Mouse (Mus musculus): ENCODE measurements around the gene Ctdsp1.
A peak's percentile ranks its signal among the peaks of the same experiment; 100 is the strongest.

Gene Ctdsp1

GRCm38 (mm10) chr1:74390924-74391748, at the start of gene Ctdsp1:
Gene Ctdsp1, plus strand, starts transcription at chr1:74391509.
- DNase-seq (ENCODE audit: low read depth in 1 of 2, low spot score in 2 of 2), result peak; percentile 90 to 93

GRCm38 (mm10) chr1:74341898-74342297, 49.4 kb upstream of the Ctdsp1 start:
- DNase-seq (ENCODE audit: low read depth in 1 of 2, low spot score in 2 of 2), result no peak

DNA sequence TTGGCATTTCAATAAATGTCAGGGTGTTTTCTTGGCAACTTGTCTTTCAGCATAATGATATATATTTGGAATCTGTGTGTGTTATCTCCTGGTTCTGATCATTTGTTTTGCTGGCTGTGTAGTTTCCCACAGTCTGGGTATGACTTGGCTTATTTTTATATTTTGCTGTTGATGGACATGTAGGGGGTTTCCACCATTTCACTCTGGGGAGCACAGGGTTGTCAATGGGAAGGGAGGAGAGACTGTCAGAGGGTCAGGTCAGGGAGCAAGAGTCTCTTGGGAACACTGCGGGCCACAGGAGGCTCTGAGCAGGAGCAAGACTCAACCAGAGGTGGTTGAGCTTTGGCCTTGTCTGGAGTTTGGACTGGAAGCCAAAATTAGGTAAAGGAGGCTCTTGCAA, 49.0 kb upstream of the Ctdsp1 start:
- DNase-seq (ENCODE audit: low read depth in 1 of 2, low spot score in 2 of 2), result no peak

DNA sequence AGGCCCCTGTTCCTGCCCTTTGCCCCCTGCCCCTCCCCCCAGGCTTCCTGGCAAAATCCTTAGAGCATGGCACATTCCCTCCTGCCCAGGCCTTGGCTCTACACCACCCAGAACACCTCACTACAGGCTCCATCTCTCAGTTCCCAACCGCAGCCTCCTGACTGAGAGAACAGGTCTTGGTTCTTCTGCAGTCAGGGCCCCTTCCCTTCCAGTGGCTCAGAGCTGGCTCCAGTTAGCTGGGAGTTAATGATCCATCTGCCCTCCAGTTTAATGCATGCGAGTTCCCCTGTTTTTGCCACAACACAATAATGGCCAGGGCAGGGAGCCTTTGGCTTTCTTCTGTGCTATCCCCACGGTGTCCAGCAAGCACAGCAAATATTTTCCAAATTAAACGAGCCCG, 48.1 kb upstream of the Ctdsp1 start:
- no peak for DNase-seq (ENCODE audit: low read depth in 1 of 2, low spot score in 2 of 2)

- DNase-seq (ENCODE audit: low read depth in 1 of 2, low spot score in 2 of 2), result no peak
Observed at GRCm38 (mm10) chr1:74344163-74344916, 47.0 kb upstream of the Ctdsp1 start.

GRCm38 (mm10) chr1:74351185-74351769, 40.0 kb upstream of the Ctdsp1 start:
- no peak for DNase-seq (ENCODE audit: low read depth in 1 of 2, low spot score in 2 of 2)

- DNase-seq (ENCODE audit: low read depth in 1 of 2, low spot score in 2 of 2), result no peak
Observed at GRCm38 (mm10) chr1:74352532-74353096, 38.7 kb upstream of the Ctdsp1 start.

GRCm38 (mm10) chr1:74353453-74354229, 37.7 kb upstream of the Ctdsp1 start:
- DNase-seq (ENCODE audit: low read depth in 1 of 2, low spot score in 2 of 2), result no peak

- DNase-seq (ENCODE audit: low read depth in 1 of 2, low spot score in 2 of 2), result no peak
Observed at GRCm38 (mm10) chr1:74357531-74357930, 33.8 kb upstream of the Ctdsp1 start.

GRCm38 (mm10) chr1:74359952-74360517, 31.3 kb upstream of the Ctdsp1 start:
- DNase-seq (ENCODE audit: low read depth in 1 of 2, low spot score in 2 of 2), result no peak

DNA sequence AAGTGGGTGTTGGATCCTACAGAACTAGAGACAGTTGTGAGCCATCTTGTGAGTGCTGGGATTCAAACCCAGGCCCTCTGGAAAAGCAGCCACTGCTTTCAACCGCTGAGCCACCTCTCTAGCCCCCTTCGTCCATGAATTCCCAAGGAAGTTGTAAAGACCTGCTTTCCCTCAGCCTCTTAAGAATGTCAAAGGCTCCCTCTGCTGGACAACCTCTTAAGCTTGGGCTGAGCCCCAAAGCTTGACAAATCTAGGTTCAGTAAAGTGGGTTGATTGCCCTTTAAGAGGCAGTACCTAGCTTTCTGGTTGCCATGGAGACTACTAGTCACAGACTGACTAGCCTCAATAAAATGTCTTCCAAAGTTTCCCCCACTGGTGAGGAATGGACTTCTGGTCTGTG, 29.5 kb upstream of the Ctdsp1 start, which contains the start of gene Catip:
Catip (plus strand) TSS at position 297 of the 400 bp plus-strand sequence.
- DNase-seq (ENCODE audit: low read depth in 1 of 2, low spot score in 2 of 2), result no peak

GRCm38 (mm10) chr1:74362325-74363229, 28.7 kb upstream of the Ctdsp1 start:
- DNase-seq (ENCODE audit: low read depth in 1 of 2, low spot score in 2 of 2), result no peak

DNA sequence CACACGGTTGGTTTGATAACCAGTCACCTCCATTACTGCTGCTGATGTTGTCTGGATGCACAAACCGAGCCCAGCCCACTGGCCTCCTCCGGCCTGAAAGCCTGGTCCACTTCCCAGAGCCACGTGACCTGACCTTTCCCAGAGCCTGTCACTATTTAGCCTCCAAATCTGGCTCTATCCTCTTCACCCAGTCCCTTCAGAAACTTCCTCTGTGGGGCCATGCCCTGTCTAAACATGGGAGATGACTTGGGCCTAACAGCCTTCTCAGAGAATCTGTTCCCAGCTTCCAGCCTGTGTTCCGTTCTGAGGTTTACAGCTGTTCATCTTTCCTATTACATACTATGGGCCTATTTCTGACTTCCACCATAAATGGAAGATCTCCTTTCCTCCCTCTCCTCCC, 27.9 kb upstream of the Ctdsp1 start:
- DNase-seq (ENCODE audit: low read depth in 1 of 2, low spot score in 2 of 2), result no peak

GRCm38 (mm10) chr1:74364270-74364669, 27.0 kb upstream of the Ctdsp1 start:
- DNase-seq (ENCODE audit: low read depth in 1 of 2, low spot score in 2 of 2), result no peak

DNA sequence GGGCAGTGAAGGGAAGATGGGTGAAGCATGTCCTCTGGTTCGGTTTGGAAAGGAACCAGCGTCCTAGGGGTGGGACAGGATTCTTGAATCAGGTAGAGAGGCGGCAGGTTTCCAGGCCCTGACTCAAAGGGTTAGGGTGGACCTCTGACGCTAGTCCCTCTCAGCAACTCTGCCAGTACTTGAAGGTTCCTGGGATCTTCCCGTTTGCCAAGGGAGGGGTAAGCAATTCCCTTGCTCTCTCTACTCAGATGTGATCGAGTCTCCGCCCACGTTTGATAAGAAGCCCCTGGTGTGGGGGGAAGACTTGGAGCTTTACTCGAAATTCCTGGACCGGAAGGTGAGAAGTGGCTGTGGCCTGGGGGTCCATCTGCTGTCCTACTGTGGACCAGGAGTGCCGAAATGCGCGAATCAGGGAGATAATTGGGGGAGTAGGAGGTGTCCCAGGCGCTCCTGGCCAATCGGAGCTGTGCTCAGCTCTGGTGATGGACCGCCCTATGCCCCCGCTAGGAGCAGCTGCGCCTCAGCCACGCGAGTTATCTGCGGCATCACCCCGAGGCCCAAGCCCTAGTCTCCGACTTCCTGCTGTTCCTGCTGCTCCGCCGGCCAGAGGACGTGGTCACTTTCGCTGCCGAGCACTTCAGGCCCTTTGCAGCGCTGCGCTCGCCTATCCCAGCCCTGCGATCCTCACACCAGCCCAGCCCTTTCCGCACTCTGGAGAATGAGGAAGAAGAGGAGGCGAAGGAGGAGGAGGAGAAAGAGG, 23.2 kb upstream of the Ctdsp1 start:
- DNase-seq (ENCODE audit: low read depth in 1 of 2, low spot score in 2 of 2), result peak in 1 of 2 experiments; percentile 37

- no peak for DNase-seq (ENCODE audit: low read depth in 1 of 2, low spot score in 2 of 2)
Observed at GRCm38 (mm10) chr1:74370040-74370439, 21.3 kb upstream of the Ctdsp1 start.

DNA sequence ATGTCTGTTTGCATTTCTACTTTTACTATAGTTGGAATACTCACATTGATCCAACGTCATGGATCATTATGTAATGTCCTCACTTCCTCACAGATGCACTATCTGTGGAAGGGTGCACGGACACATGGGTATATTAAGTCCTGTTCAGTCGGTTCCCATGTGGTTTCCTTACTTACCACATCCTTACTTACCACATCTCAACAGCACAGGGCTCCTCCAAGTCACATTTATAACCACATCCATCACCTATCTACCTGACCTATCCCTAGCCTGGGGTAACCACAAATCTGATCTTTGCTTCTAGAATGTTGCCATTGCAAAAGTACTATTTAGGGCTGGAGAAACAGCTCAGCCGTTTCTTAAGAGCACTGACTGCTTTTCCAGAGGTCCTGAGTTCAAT, 17.9 kb upstream of the Ctdsp1 start:
- DNase-seq (ENCODE audit: low read depth in 1 of 2, low spot score in 2 of 2), result no peak

GRCm38 (mm10) chr1:74374980-74375379, 16.3 kb upstream of the Ctdsp1 start, which contains the start of gene Slc11a1:
Gene Slc11a1, plus strand, starts transcription at chr1:74375195.
- DNase-seq (ENCODE audit: low read depth in 1 of 2, low spot score in 2 of 2), result peak; percentile 78 to 80

DNA sequence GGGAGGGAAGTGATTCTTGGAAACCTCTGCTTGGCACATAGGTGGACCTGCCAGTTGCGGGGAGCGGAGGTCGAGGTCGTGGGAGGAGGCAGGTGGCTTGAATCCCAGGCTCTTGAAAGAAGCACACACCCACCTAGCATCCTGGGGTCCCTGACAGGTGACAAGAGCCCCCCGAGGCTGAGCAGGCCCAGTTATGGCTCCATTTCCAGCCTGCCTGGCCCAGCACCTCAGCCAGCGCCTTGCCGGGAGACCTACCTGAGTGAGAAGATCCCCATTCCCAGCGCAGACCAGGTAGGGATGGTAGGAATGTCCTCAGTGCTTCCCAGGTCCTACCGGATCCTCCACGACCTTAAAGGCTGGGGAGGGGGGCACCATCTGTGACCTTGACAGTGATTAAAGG, 15.7 kb upstream of the Ctdsp1 start:
- no peak for DNase-seq (ENCODE audit: low read depth in 1 of 2, low spot score in 2 of 2)

Data from monocyte, adult 2 months (primary cell).